Mouse (Mus musculus): ENCODE data around the gene Isg20l2.

DNA sequence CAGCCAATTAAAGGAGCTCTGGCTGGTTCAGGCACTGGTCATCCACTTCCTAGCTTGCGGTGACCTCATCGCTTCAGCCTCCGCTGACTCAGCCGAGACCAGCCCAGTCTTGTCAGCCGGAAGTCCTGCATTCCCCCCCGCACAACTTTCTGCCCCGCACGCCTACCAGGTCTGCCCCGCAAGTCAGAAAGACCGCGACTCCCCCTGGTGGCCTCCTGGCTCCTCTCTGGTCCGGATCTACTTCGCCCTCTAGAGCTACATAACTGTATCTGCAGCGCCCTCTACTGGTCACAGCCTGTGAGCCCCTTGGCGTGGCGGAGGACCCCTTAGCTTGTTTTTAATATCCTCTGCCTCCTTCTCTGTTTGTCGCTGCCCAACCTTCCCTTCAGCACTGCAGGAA lies 56.8 kb downstream of the Isg20l2 start:
- TF ChIP-seq CTCF (IDR thresholded peaks at IDR 0.05; ENCODE audit: extremely low read depth, insufficient read depth, insufficient read length, insufficient replicate concordance) (peak; percentile 95), POLR2A (IDR thresholded peaks at IDR 0.05; ENCODE audit: low read depth, low read length) (no peak)
